Mouse (Mus musculus) lung, postnatal 14 days (tissue): ENCODE measurements around the gene Lnpk.

Experiments used
- DNase-seq: peaks from one replicate; pipeline ENCODE4 v3.0.0; 2021

Lnpk gene

GRCm38 (mm10) chr2:74488443-74488842 is 90.8 kb downstream of the Lnpk start:
- no peak for DNase-seq

- DNase-seq: no peak
Measured at GRCm38 (mm10) chr2:74482651-74483050, 96.6 kb downstream of the Lnpk start.

GRCm38 (mm10) chr2:74482086-74482485 is 97.1 kb downstream of the Lnpk start:
- no peak for DNase-seq
